Mouse (Mus musculus): ENCODE measurements around the gene Csnk1g2.

DNA sequence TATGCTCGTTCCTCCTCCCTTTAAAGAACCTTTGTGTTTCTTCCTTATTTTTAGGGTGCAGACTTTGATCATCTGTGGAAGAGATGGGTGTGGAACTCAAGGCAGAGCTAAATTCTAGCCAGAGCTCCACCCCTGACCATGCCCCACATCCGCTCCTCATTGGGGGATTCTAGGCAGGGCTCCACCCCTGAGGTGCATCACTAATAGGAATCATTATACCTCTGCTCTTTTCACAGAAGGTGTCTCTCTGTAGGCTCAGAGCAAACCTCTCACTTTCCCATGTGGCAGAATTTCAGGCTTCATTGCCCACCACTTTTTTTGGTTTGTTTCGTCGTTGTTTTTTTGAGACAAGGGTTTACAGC is 36.2 kb downstream of the Csnk1g2 start:
- TF ChIP-seq USF1 (IDR thresholded peaks at IDR 0.05; ENCODE audit: low read depth) (no peak), MYOD1 (IDR thresholded peaks at IDR 0.05; ENCODE audit: control insufficient read depth in 1 of 3, insufficient read length in 2 of 3, low read depth in 2 of 3) (no peak), MYOG (IDR thresholded peaks at IDR 0.05; ENCODE audit: control insufficient read depth in 1 of 3, insufficient read depth in 1 of 3, insufficient read length in 2 of 3, low read depth in 2 of 3) (no peak)

Measured in myocyte (in vitro differentiated cells).